Mouse (Mus musculus) G1E (cell line): ENCODE measurements at regions not wholly inside any gene's neighbourhood (a gene's known extent, or its start where the extent isn't known, plus 50 kb on each side); places are given as distances from the start of the nearest gene placed in this dataset.

Source experiments
- CTCF ChIP-seq: IDR thresholded peaks from 2 replicates; pipeline ENCODE4 v1.5.1; 2012; ENCODE audit warnings: low read depth, low read length, inconsistent platforms, mixed read lengths
- GATA1 ChIP-seq: IDR thresholded peaks from 2 replicates; pipeline ENCODE4 v1.6.1; 2012; ENCODE audit warnings: borderline replicate concordance, low read length, inconsistent platforms, mixed read lengths

- TF ChIP-seq CTCF (no peak), GATA1 (no peak)
Observed at GRCm38 (mm10) chr1:42260033-42260925, 435.3 kb upstream of the Pou3f3 start.
